Mouse (Mus musculus) spleen, adult 2 months (tissue): ENCODE measurements at regions not wholly inside any gene's neighbourhood (a gene's known extent, or its start where the extent isn't known, plus 50 kb on each side); places are given as distances from the start of the nearest gene placed in this dataset.

Experiments used
- CTCF ChIP-seq: fragments of 200-500 bp; IDR thresholded peaks from 2 replicates; pipeline ENCODE4 v1.5.1; 2011; ENCODE audit warnings: mild to moderate bottlenecking, inconsistent platforms; ENCODE audit not compliant: insufficient read depth, insufficient read length, insufficient replicate concordance; ENCODE audit errors: extremely low read depth
- POLR2A ChIP-seq: fragments of 200-500 bp; IDR thresholded peaks from 2 replicates; pipeline ENCODE4 v1.6.1; 2011; ENCODE audit warnings: low read depth, low read length, inconsistent platforms

DNA sequence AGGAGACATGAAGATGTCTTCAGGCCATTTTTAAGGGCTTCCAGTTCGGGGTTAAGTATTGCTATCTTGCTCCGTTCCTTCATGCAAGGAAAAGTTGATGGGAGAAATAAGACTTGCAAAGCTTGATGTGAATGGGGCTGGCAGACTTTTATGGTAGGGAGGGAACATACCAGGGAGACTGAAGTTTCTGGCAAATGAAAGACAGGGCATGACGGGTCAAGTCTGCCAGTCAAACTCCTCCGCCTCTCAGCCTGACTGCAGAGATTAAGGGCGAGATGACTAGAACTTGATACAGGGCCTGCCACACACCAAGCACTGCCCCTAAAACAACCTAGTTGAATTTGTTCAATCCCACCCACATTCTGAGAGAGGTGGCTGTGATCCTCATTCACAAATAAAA is 89.6 kb upstream of the Zfp703 start:
- TF ChIP-seq POLR2A (no peak), CTCF (no peak)
